Mouse (Mus musculus) mesoderm, embryonic 11.5 days (tissue): Measurements from ENCODE around the gene Wfdc1.

Experiments used
- DNase-seq: peaks from one replicate; pipeline ENCODE4 v3.0.0-alpha.2; 2012; ENCODE audit warnings: low read depth, low spot score

The Wfdc1 gene

DNA sequence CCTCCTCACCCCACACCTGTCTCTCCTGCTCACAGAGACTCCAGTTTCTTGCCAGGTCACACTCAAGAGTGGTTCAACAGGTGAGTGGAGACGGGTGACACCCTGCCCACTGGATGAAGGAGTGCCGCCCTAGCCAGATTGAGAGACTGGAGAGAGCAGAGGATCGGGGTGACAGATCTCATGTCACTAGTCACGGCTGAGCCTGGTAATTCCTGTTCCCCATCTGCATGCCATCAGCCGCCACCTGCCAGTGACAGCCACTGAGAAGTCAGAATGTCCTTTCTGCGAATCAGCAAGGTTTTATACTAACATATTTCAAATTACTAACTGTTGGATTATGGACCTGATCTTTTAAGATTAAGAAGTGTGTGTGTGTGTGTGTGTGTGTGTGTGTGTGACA is 24.4 kb downstream of the Wfdc1 start:
- no peak for DNase-seq

DNA sequence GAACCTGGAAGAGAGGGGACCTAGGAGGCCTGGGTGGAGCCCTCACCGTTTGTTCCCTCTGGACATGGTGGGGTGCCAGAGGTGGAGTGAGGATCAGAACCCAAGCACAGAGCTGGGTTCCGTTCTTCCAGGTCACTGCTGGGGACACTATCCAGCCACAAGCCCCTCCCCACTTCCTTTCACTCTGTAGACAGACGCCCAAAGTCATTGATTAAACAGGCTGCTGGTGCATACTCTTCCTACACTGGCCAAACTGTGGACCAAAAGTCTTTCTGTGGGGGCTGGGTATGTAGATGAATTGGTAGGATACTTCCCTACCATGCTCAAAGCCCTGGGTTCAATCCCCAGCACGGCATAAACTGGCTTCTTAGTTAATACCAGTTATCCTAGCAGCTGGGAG is 25.8 kb downstream of the Wfdc1 start:
- DNase-seq, result no peak

DNA sequence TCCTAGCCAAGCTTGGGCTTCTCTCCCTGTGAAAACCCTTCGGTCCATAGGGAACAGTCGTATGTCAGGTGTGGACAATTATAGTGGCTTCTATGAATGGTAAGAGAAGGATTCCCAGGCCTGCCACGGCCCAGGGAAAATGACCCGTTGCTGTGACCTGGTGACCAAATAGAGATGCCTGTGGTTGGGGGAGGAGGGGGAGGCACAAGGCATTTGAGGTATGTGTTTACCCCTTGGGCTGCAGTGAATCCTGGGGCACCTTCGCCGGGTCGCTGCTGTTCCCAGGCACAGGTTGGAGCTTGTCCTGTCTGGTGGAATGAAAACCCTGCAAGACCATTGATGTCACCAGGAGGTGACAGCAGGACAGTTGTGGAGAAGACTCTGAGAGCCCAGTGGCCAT is 28.5 kb downstream of the Wfdc1 start:
- DNase-seq, result no peak

DNA sequence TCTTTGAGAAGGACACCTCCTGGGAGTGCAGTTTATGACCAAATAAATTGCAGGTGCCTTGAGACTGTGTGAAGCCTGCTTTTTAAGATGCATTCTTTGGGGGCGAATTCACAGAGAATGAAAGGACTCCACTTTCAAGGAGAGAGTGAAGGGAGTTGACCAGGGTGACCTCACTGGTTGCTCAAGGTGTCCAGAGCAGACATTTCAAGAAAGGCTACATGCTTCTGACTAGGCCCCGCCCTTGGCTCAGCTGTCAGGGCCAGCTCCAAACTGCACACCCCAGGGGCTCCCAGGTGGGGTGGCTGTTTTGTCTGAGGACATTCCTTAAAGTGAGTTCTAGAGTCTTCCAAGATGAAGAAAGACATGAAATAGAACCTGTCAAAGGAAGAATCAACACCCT is 31.0 kb downstream of the Wfdc1 start:
- no peak for DNase-seq

DNA sequence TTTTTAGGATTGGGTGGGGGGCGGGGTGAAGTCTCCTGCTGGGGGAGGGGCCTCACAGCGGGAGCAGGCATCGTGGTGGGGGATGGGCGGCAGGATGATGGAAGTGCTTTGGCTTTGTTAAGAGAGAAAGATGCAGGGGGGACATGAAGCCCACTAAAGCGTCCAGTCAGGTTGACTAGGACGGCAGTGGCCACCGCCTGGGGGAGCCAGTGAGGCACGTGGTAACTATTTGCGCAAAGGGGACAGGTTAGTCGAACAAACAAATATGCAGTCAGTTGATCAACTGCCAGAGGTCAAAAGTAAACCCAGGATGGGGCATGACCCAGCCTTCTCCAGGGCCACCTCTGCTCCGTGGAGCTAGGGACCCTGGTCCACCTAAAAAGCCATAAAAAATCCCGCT is 32.8 kb downstream of the Wfdc1 start:
- DNase-seq, result no peak

DNA sequence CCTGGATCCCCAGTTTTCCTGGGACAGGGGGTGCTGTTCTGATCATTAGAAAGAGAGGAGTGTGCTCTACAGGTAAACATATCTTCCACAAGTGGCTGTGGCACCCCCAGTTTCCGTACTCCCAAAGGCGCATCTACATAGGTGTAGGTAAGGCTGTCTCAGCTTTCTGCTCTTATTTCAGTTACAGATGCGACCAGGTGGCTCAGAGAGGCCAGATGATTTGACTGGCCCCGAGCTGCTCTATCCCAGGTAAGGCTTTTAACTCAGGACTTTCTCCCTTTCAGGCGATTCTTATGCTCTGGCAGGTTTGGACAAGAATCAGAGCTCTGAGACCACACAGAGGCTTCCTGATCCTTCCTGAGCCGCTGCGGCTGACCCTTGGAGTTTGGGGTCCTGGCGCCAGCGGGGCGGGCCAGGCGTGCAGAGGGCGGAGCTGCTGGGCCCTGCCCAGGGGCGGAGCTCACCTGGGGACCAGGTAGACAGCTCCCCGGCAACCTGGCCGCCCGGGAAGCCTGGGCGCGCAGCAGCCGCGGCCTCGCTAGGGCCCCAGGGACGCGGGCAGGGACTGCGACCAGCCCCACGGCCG is 33.5 kb downstream of the Wfdc1 start, which contains the start of gene Atp2c2:
Gene Atp2c2 (plus strand): TSS at position 461 of the 586 bp plus-strand sequence.
- no peak for DNase-seq

DNA sequence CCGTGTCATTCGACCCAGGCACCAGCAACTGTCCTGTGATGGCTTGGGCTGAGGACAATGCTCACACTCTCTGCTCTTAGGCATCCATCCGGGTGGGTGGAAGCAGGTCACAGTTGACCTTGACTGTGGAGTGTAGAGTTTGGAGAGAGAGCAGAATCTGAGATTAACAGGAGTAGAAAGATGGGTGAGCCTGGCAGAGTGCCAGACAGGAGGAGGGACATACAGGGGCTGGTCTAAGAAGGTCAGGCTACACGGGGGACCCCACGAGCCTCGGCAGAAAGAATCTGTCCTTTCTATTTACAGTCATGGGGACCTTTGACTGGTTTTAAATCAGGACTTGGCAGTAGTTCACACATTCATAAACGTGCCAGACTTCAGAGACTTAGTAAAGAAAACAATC is 36.8 kb downstream of the Wfdc1 start:
- DNase-seq, result no peak

DNA sequence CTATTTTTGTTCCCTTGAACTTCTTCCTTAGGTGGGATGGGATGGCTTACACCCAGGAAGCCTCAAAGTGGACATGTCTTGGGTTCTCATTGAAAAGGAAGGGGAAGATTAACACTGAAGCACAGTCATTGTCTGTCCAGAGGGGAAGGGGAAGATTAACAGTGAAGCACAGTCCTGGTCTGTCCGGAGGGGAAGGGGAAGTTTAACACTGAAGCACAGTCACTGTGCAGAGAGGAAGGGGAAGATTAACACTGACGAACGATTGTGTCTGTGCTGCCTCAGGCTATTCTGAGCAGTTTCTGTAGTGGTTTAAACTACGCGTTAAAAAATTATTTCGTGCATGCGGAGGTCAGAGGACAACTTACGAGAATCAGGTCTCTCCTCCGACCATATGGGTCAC is 41.0 kb downstream of the Wfdc1 start:
- DNase-seq, result no peak

DNA sequence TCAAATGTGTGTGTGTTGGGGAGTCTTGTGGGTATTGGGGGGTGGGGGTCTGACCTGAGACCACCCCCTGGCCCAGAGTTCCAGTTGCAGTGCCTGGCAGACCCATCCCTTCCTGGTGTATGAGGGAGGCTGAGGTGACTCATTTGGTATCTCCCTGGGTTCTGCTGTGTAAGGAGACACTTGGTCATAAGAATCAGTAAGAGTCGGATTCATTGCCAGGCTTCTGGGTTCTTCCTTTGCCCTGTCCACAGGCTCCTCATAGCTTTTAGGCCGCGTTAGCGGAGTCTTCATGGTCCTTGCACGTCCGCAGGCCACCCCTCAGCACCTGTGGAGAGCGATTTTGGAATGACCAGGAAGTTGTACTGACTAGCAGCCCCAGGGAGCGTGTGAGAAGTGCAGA is 42.3 kb downstream of the Wfdc1 start:
- no peak for DNase-seq

DNA sequence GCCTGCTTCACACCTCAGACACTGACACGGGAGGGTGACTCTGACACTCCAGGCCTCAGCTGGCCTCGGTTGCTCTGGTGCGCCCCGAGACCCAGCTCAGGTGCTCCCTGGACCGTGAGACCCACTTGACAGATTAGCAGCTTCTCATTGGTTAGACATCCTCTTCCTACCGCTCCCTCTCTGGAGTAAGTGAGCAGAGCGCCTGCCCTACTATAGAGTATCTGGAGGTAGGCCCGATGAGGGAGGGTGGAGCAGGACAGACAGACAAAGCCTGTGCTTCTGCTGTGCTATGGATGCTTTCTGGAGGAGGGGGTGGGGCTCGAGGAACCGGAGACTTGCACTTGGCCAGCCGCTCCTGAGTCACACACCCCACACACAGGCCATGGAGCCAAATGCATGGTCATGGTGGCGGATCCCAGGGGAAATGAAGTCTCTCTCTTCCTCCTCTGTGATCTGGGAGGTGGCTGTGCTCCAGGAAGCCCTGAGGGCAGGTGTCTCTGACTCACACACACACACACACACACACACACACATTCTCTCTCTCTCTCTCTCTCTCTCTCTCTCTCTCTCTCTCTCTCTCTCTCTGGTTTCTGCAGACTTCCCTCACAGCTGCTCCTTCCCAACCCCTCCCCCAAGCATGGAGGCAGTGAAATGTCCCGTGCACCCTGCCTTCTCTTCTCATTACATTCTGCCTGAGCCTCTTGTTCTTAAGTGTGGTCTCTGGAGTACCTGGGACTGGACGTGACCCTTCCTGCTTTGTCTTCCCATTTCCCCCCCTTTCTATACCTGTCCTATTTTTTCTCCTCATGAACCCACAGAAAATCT is 42.9 kb downstream of the Wfdc1 start:
- peak; percentile 30 for DNase-seq

DNA sequence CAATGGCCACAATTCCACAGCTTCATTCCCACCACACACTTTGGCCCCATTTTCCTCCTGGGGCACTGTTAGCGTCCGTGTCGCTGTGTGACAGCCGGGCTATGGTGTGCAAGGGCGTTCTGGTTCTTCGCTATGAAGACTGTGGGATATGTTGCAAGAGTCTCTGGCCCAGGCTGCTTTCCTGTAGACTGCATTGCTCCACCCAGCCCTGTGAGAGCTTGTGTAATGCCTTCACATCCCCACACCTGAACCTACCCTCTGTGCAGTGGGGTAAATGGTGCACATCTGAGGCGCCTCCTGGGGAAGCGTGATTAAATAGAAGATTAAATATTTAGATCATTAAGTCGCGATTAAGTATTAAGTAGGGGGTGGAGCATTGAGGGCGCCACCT is 43.5 kb downstream of the Wfdc1 start:
- no peak for DNase-seq

DNA sequence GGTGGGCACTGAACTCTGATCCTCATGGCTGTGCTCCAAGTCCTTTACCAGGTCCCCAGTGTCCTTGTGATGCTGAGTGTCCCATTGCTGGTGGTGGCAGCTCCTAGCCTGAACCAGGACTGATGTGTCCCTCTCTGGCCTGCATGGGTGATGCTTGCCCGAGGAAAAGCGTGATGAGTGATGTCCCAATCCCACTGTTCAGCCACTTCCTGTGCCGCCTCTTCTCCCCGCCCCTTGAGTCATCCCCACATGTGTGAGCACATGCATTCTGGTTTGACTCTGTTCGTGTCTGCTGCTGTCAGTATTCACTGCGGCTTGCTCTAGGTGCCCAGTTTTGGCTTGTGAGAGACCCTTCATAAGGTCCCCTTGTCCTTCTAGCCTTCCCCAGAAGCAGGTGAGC is 46.1 kb downstream of the Wfdc1 start:
- DNase-seq, result no peak

DNA sequence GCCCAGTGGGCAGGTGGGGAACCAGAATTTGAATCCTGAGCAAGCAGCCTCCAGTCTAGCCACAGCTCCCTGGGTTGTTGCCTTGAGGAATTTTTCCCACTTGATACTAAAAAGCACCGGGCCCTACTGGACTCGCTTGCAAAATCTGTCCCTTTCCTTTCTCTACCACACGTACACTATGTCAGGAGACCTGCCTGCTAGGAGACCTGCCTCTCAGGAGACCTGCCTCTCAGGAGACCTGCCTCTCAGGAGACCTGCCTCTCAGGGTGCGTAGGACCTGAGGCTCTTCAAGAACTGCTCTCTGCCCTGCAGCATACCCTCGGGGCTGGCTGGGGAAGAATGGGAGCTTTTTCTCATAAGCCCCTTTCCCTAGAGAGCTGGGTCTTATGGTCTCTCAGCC is 47.3 kb downstream of the Wfdc1 start:
- no peak for DNase-seq

DNA sequence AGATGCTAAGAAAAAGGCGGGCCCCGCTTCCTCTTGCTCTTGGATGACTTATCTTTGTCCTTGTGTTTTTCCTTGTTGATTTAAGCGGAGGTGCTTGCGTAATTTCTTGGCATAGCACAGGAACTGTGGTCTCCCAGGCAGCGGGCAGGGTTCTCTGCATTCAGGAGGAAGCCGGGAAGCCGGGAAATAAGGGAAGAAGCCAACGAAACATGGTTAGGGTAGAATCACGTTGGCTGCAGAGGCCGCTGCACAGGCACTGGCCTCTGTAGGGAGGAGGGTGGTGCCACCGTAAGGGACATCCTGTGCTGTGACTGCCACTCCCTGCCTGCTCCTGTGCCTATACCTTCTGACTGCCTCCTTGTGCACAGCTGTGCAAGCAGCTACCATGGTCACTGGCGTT is 49.1 kb downstream of the Wfdc1 start:
- DNase-seq, result no peak

DNA sequence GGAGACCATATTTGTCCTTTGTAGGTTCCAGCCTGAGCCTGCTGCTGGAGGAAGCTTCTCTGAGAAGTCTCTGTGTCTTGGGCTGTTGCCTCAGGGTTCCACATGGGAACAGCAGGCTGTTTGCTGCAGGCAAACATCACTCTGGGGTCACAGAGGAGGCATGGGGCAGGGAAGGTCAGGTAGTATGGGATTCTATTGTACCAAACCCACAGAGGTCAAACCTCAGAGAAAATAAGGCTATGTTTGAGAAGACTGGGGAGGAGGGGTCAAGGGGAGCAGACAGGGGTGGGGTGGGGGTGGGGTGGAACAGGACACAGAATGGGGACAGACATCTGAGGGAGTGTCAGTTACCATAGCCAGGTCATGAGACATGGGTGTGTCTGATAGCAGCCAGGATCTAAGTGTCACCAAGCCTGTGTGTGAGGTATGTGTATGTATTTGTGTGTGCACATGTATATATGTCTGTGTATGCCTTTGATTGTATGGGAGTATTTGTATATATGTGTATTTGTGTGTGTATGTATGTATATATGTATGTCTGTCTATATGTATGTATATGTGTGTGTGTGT is 50.6 kb downstream of the Wfdc1 start:
- peak; percentile 24 for DNase-seq

DNA sequence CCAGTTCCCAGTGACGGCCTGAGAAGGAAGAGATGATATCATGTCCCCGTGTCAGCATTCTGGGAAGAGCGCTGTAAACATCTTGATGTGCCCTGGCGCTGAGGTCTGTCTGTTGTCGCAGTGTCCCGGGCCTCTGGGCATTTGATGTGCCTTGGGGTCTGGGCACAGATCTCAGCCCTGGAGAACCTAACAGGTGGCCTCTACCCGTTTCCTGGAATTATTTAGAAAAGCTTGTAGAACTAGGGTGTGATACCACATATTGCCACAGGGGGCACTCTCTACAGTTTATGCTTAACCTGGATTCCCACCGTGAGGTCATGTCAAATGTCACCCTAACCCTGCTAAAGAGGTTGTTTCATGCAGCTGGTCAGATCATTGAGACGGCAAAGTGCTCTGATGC is 51.6 kb downstream of the Wfdc1 start:
- peak; percentile 68 for DNase-seq

DNA sequence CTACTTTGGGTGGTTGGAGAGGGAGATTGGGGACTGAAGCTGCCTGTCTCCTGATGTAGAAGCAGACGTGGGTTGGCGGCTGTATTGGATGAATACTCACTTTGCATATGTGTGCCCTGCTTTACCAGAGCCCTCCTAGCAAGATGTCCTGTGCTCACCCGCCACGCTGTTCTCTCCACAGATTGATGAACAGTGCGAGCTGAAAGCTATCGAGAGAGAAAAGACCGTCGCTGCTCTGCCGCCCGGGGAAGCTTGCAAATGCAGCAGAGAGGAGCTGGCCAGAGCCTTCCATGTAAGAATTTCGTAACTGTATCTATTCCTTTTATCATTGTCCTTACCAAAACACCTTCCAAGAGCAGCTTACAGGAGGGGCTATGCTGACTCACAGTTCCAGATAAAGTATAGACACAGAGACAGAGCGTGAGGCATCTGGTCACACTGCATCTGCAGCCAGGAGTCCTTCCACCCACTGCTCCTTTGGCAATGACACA is 52.9 kb downstream of the Wfdc1 start:
- DNase-seq, result no peak

DNA sequence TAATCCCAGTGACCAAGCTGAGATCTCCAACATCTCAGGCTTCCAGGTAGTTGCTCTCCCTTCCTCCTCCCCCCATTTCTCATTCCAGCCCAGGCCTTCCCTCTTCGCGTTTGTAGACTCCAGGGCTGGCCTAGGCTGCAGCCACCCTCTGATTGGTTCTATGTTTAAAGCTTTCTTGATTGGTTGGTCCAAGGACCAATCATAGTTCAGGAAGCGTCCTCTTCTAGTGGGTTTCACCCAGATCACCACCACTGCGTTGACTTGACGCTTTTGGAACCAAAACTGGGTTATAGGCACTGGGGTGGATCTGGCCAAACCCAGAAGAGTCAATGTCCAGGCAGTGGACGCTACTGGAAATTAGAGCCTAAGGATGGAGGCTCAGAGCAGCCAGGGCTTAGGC is 56.2 kb downstream of the Wfdc1 start:
- DNase-seq, result no peak

DNA sequence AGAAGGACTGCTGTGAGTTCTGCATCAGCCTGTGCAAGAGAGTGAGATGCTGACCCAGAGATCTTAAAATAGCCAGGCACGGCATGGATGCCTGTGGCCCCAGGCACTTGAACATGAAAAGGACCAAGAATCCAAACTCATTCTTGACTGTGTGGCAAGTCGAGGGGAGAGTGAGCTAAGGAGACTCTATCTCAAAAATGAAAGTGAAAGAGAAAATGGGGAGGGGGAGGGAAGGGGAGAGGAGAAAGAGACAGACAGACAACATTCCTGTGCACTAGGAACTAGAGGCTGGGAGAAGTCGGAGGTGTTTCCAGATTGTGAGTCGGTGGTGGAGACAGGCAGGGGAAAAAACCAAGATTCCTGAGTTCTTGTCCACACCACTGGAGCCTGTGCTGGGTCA is 57.5 kb downstream of the Wfdc1 start:
- no peak for DNase-seq

DNA sequence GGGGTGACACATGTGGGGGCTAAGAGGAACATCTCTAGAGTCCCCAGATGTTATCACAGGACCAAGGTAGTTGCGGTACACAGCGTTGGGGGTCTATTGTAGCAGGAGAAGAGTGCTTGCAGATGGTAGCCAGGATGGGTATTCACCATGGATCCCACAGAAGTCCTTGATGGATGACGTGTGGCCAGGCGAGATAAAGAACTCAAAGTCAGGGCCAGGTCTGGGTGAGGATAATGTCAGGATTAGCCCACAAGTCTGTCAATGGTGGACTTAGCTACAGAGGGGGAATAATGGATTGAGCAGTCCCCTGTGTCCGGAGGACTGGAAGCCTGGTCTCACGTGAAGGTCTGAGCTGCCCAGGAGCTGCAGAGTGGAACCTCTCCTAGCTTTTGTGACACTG is 58.4 kb downstream of the Wfdc1 start:
- DNase-seq, result no peak

DNA sequence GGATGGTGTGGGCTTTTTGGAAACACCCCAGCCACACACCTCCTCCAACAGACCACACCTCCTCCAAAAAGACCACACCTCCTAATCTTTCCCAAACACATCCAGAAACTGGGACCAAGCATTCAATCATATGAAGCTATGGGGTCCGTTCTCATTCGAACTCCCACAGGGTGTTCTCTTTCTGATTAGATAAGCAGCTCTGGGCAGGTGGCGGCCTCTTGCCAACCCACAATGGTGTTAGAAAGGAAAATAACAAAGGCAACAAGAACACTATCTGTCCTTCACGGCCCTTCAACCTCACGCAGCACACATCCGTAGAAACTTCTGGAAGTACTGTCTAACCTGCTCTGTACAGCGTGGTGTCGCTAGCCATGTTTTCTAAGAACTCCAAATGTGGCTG is 60.9 kb downstream of the Wfdc1 start:
- no peak for DNase-seq

DNA sequence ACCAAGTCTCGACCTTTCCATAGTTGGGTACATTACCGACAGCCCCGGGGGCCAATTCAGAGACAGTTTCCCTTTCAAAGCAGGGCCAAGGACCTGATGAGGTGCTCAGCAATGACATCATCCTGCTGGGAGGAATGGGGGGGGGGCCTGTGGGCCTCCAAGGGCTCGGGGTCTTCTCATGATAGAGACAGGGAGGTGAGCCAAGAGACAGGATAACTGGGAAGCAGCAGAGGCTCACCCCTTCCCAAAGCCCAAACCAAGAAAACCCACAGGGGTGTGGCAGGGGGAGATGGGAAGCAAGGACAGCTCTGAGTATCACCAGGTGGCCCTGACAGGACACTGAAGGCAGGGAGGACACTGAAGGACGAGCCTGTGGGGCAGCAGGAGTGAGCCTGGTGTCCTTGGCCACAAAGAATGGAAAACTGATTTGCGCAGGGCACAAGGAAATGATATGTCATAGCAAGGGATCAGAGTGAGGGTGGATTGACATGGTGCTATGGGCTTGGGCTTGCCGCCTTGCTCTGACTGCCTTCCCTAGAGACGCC is 62.3 kb downstream of the Wfdc1 start:
- no peak for DNase-seq

DNA sequence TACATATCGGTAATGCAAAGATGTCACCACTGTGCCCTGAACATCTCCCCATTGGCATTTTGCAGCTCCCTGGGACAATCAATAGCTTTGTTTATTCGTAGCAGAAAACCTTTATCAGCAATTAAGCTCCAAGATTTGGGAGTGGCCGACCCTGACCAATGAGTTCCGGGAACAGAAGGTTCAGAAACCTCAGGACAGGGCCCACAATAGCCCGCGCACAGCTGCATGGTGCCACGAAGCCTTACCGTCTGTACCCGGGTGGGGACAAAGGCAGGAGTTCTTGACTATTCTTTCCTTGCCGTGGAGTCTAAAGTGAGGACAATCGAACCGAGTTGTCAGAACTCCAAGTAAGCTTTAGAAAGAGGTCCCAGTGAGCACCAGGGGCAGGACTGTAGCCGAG is 65.9 kb downstream of the Wfdc1 start:
- no peak for DNase-seq
